Mouse (Mus musculus) liver, embryonic 16.5 days (tissue): ENCODE measurements around the gene Kdelr1. TPM values are rescaled to one million over a fixed set of nuclear protein-coding genes. Genes with fewer than 3 reads are reported as not detected.

Experiments used
- ATAC-seq: fragments of 200-750 bp; cut with Nextera tagmentation; 2 replicates; pipeline ENCODE4 v1.8.0; 2017; ENCODE audit warnings: low read depth, mild to moderate bottlenecking, moderate number of reproducible peaks, moderate library complexity
- H3K27ac ChIP-seq: fragments of 300-500 bp; sonication (generic); 2 replicates; pipeline ENCODE4 v1.5.1; 2014; ENCODE audit warnings: mild to moderate bottlenecking, low read length
- H3K27me3 ChIP-seq: fragments of 300-500 bp; sonication (generic); 2 replicates; pipeline ENCODE4 v1.6.1; 2014; ENCODE audit warnings: low read depth, low read length, mixed read lengths; ENCODE audit not compliant: control insufficient read depth, insufficient read depth
- H3K36me3 ChIP-seq: fragments of 300-500 bp; sonication (generic); 2 replicates; pipeline ENCODE4 v1.6.1; 2014; ENCODE audit warnings: mild to moderate bottlenecking; ENCODE audit not compliant: control insufficient read depth, insufficient read depth
- H3K4me1 ChIP-seq: fragments of 300-500 bp; sonication (generic); 2 replicates; pipeline ENCODE4 v1.6.1; 2014; ENCODE audit warnings: low read depth, low read length, mixed read lengths; ENCODE audit not compliant: control insufficient read depth
- H3K4me2 ChIP-seq: fragments of 300-500 bp; sonication (generic); 2 replicates; pipeline ENCODE4 v1.6.1; 2014; ENCODE audit warnings: low read depth, low read length, mixed read lengths
- H3K4me3 ChIP-seq: fragments of 300-500 bp; sonication (generic); 2 replicates; pipeline ENCODE4 v1.5.1; 2014; ENCODE audit warnings: low read depth, mild to moderate bottlenecking, low read length
- H3K9ac ChIP-seq: fragments of 300-500 bp; sonication (generic); 2 replicates; pipeline ENCODE4 v1.6.1; 2014; ENCODE audit warnings: low read depth, low read length
- H3K9me3 ChIP-seq: fragments of 300-500 bp; sonication (generic); replicated peaks from 2 replicates; pipeline ENCODE4 v1.6.1; 2016; ENCODE audit warnings: low read length; ENCODE audit not compliant: control insufficient read depth
- WGBS: fragments of 180-500 bp; shearing (Covaris S2); extraction: QIAGEN DNeasy Blood & Tissue Kit; methylation state at CpG from one replicate; pipeline ENCODE4 v1.1.7; 2014; ENCODE audit not compliant: insufficient replicate concordance; 5-methylcytosine and 5-hydroxymethylcytosine counted together
- polyA plus RNA-seq: library from polyadenylated mRNA; unstranded; fragments of >200 nt; fragmentation: Nextera tagmentation; extraction: Ambion mirVana; gene quantifications from 2 replicates; pipeline ENCODE4 v1.2.1, GENCODE M21; 2015

Gene Kdelr1
- 27.9 and 35.3 TPM in 2 replicates for polyA plus RNA-seq

DNA sequence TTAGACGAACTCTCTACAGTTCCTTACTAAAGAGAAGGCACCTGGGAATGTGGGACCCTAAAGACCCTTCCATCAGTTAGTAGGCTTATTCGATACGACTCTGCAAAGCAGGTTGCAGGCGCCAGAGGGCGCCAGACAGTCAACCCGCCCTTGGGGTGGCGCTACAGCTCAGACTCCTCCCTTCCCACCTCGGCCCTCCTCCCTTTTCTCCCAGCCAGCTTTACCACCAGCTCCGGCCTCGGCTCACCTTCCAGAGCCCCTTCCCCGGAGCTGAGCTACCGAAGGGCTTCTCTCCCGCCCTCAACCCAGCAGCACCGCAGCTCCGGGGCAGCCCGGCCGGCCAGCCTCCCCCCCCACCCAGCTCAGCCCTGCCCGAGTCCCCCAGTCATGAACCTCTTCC lies at the start of gene Kdelr1:
TSS of gene Kdelr1 (plus strand) at position 149 of the 400 bp plus-strand sequence.
- Histone ChIP-seq H3K27ac (peak within 1 kb of the TSS; percentile 90), H3K9ac (peak within 1 kb of the TSS; percentile 91), H3K4me3 (peak within 1 kb of the TSS; percentile 77), H3K9me3 (no peaks in the 10 kb centered on the region), H3K4me1 (peaks cover 16% of the 10 kb centered on the region), H3K36me3 (peaks cover 18% of the 10 kb centered on the region), H3K27me3 (peaks cover 44% of the 10 kb centered on the region), H3K4me2 (peak within 1 kb of the TSS; percentile 80)
- WGBS = 1% methylated on average over 18 of the region's 18 CpGs
- ATAC-seq = peak; percentile 83

- Histone ChIP-seq H3K4me3 (no peak within 1 kb of the TSS), H3K27me3 (peaks cover 3% of the 10 kb centered on the region; the same call in 1 of the 2 replicates), H3K36me3 (peaks cover 10% of the 10 kb centered on the region), H3K4me2 (no peak within 1 kb of the TSS), H3K27ac (no peak within 1 kb of the TSS), H3K9me3 (no peaks in the 10 kb centered on the region), H3K4me1 (peaks cover 4% of the 10 kb centered on the region; the same call in 1 of the 2 replicates), H3K9ac (no peak within 1 kb of the TSS)
- no peak for ATAC-seq
- WGBS = 46% methylated on average over 7 of the region's 7 CpGs
Measured at GRCm38 (mm10) chr7:45824598-45824997, 48.0 kb upstream of the Kdelr1 start, which contains the start of gene Kcnj14. TSS of gene Kcnj14 (minus strand) at chr7:45824782.

DNA sequence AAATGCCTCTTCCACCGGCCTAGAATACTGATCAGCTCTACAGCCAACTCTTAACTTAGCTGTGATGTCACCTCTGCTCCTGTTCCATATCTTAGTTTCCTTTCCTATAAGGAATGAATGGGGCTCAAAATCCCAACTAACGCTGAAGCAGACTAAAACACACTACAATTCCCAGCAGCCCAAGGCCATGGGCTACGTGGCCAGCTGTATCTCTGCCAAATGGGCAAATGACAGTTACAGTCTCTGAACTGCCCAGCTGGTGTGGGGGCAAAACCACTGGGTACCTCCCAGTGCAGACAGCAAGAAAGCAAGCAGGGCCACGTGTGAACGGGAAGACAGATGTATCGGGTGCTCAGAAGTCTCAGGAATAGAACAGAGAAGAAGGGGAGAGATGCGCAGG lies 45.9 kb upstream of the Kdelr1 start:
- no peak overlapping the region for H3K4me2 ChIP-seq
- no peak overlapping the region for H3K27ac ChIP-seq
- peaks cover 8% of the 10 kb centered on the region for H3K27me3 ChIP-seq
- H3K4me1 ChIP-seq = peaks cover 9% of the 10 kb centered on the region; the same call in 1 of the 2 replicates
- H3K4me3 ChIP-seq = no peak overlapping the region
- no peak overlapping the region for H3K9ac ChIP-seq
- peaks cover 10% of the 10 kb centered on the region for H3K36me3 ChIP-seq
- H3K9me3 ChIP-seq = no peaks in the 10 kb centered on the region
- 70% methylated on average over 7 of the region's 7 CpGs for WGBS
- no peak for ATAC-seq

DNA sequence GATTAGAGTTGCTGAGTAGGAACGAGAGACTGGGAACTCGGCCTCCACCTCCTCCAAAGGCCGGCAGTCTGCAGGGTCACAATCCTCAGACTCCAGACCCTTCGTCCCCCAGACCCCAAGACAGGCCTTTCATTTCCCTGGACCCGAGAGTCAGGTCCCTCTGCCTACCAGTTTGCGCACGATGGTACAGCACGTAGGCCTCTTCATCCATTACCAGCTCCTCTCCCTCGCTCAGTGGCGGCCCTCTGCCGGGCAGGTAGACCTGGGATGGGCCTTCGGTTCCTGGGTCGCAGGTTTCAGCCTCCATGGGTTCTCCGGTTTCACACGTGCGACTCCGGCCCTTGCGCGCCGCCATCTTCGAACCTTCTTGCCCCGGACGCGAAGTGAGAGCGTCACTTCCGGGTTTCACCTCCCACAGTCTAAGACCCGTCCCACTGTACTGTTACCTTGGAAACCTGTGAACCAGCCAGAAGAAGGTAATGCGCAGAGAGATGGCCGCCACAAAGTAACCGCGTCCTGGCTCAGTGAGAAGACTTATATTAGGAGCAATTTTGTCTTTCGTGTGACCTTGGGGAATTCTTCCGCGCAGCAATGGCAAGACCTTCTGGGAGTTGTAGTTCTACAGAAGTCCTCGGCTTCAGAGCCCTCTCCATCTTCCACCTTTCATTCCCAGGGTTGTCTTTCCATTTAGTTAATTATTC lies 42.0 kb upstream of the Kdelr1 start, which contains the start of gene Grwd1:
TSS of gene Grwd1 (minus strand) at position 518 of the 701 bp plus-strand sequence.
- Histone ChIP-seq H3K27ac (no peak within 1 kb of the TSS), H3K27me3 (peaks cover 47% of the 10 kb centered on the region), H3K36me3 (peaks cover 10% of the 10 kb centered on the region), H3K9ac (peak within 1 kb of the TSS; percentile 54), H3K9me3 (no peaks in the 10 kb centered on the region), H3K4me3 (peak within 1 kb of the TSS; percentile 71), H3K4me2 (peak within 1 kb of the TSS; percentile 63), H3K4me1 (peaks cover 9% of the 10 kb centered on the region; the same call in 1 of the 2 replicates)
- 0% methylated on average over 35 of the region's 35 CpGs for WGBS
- peak; percentile 82 for ATAC-seq

- peak overlapping the region; percentile 71 for H3K4me3 ChIP-seq
- H3K36me3 ChIP-seq = peaks cover 10% of the 10 kb centered on the region
- H3K4me2 ChIP-seq = peak overlapping the region; percentile 63
- no peak for ATAC-seq
- H3K9me3 ChIP-seq = no peaks in the 10 kb centered on the region
- WGBS = 10% methylated on average over 5 of the region's 5 CpGs
- H3K27me3 ChIP-seq = peaks cover 50% of the 10 kb centered on the region
- no peak overlapping the region for H3K27ac ChIP-seq
- H3K9ac ChIP-seq = peak overlapping the region; percentile 54; the same call in 1 of the 2 replicates
- peaks cover 9% of the 10 kb centered on the region; the same call in 1 of the 2 replicates for H3K4me1 ChIP-seq
Measured at GRCm38 (mm10) chr7:45831128-45831525, 41.4 kb upstream of the Kdelr1 start.

DNA sequence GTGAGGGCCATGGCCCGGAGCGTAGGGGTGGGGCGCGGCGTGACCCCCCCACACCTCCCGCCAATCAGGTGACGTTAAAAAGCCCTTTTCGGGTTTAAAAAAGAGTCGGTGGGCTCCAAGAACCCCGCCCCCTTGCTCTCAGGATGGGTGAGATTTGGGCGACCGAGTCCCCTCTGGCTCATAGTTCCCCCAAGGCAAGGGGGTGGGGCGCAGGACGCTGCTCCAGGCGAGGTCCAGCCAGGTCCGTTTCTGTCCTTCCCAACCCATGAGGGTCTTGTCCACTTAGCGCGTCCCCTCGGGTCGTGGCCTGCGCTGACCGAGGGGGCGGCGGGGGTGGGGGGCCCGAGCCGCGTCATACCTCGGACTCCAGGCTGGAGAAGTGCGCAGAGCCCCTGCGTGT lies 40.1 kb upstream of the Kdelr1 start:
- Histone ChIP-seq H3K9ac (no peak overlapping the region), H3K9me3 (no peaks in the 10 kb centered on the region), H3K4me1 (peaks cover 9% of the 10 kb centered on the region; the same call in 1 of the 2 replicates), H3K4me3 (no peak overlapping the region; the same call in 1 of the 2 replicates), H3K36me3 (peaks cover 4% of the 10 kb centered on the region), H3K4me2 (0 out of 2 replicates have a peak overlapping the region, but pooled peaks have one; percentile 26), H3K27ac (no peak overlapping the region), H3K27me3 (peaks cover 53% of the 10 kb centered on the region)
- WGBS = 8% methylated on average over 30 of the region's 30 CpGs
- ATAC-seq = no peak

- ATAC-seq = peak; percentile 12; the same call in 1 of the 2 replicates
- peaks cover 9% of the 10 kb centered on the region; the same call in 1 of the 2 replicates for H3K4me1 ChIP-seq
- peak overlapping the region; percentile 35 for H3K4me3 ChIP-seq
- no peaks in the 10 kb centered on the region for H3K36me3 ChIP-seq
- peak overlapping the region; percentile 26 for H3K4me2 ChIP-seq
- no peaks in the 10 kb centered on the region for H3K9me3 ChIP-seq
- H3K9ac ChIP-seq = no peak overlapping the region
- WGBS = under 1% methylated on average over 60 of the region's 86 CpGs
- peaks cover 53% of the 10 kb centered on the region for H3K27me3 ChIP-seq
- H3K27ac ChIP-seq = no peak overlapping the region
Measured at GRCm38 (mm10) chr7:45833148-45833790, 39.3 kb upstream of the Kdelr1 start.

GRCm38 (mm10) chr7:45833924-45834323 lies 38.6 kb upstream of the Kdelr1 start:
- Histone ChIP-seq H3K4me3 (peak overlapping the region; percentile 35), H3K36me3 (no peaks in the 10 kb centered on the region), H3K27ac (no peak overlapping the region), H3K9me3 (no peaks in the 10 kb centered on the region), H3K9ac (no peak overlapping the region), H3K4me2 (peak overlapping the region; percentile 26), H3K27me3 (peaks cover 53% of the 10 kb centered on the region), H3K4me1 (peaks cover 9% of the 10 kb centered on the region; the same call in 1 of the 2 replicates)
- no peak for ATAC-seq
- 4% methylated on average over 29 of the region's 31 CpGs for WGBS
